Mouse (Mus musculus) bone marrow macrophage, adult 2 months (primary cell): ENCODE measurements around the gene Zfp956. TPM values are rescaled to one million over a fixed set of nuclear protein-coding genes. Genes with fewer than 3 reads are reported as not detected.

Source experiments
- H3K27ac ChIP-seq: 2 replicates; pipeline ENCODE4 v1.5.1; 2012; ENCODE audit warnings: low read depth, low read length; ENCODE audit not compliant: insufficient read depth
- H3K4me1 ChIP-seq: 2 replicates; pipeline ENCODE4 v1.6.1; 2012; ENCODE audit warnings: low read length; ENCODE audit not compliant: control insufficient read depth, insufficient read depth
- H3K4me3 ChIP-seq: 2 replicates; pipeline ENCODE4 v1.5.1; 2012; ENCODE audit warnings: mild to moderate bottlenecking, low read length, moderate library complexity; ENCODE audit not compliant: insufficient read depth
- CTCF ChIP-seq: IDR thresholded peaks from 2 replicates; pipeline ENCODE4 v1.5.1; 2012; ENCODE audit warnings: low read depth, mild to moderate bottlenecking, low read length, moderate library complexity
- POLR2A ChIP-seq: IDR thresholded peaks from 2 replicates; pipeline ENCODE4 v1.6.1; 2012; ENCODE audit warnings: mild to moderate bottlenecking, low read depth, low read length, borderline replicate concordance
- polyA plus RNA-seq: library from polyadenylated mRNA; stranded (reverse); fragments of >200 nt; gene quantifications from 2 replicates; pipeline ENCODE4 v1.2.4, GENCODE M21; 2012; ENCODE audit not compliant: missing spikeins, insufficient read depth, insufficient read length

Zfp956 gene
- polyA plus RNA-seq = 4.3 and 5.7 TPM in 2 replicates

GRCm38 (mm10) chr6:47953191-47953726 is at the start of gene Zfp956:
Gene Zfp956 (plus strand): TSS chr6:47953390.
- Histone ChIP-seq H3K4me1 (peaks cover 15% of the 10 kb centered on the region), H3K27ac (no peak within 1 kb of the TSS), H3K4me3 (peak within 1 kb of the TSS; percentile 84)
- TF ChIP-seq CTCF (no peak), POLR2A (no peak)

GRCm38 (mm10) chr6:47903587-47903986 is 49.6 kb upstream of the Zfp956 start:
- Histone ChIP-seq H3K4me3 (no peak overlapping the region), H3K27ac (no peak overlapping the region), H3K4me1 (no peaks in the 10 kb centered on the region)
- no peak for TF ChIP-seq POLR2A
- TF ChIP-seq CTCF = no peak

- H3K4me1 ChIP-seq = no peaks in the 10 kb centered on the region
- no peak overlapping the region for H3K4me3 ChIP-seq
- no peak for TF ChIP-seq CTCF
- TF ChIP-seq POLR2A = no peak
- H3K27ac ChIP-seq = no peak overlapping the region
Observed at GRCm38 (mm10) chr6:47904361-47904760, 48.8 kb upstream of the Zfp956 start.

- Histone ChIP-seq H3K4me3 (no peak overlapping the region), H3K4me1 (no peaks in the 10 kb centered on the region), H3K27ac (no peak overlapping the region)
- TF ChIP-seq POLR2A (no peak), CTCF (no peak)
Observed at GRCm38 (mm10) chr6:47904917-47905695, 48.1 kb upstream of the Zfp956 start.

GRCm38 (mm10) chr6:47906326-47906725 is 46.9 kb upstream of the Zfp956 start:
- Histone ChIP-seq H3K27ac (no peak overlapping the region), H3K4me3 (no peak overlapping the region), H3K4me1 (no peaks in the 10 kb centered on the region)
- TF ChIP-seq POLR2A (no peak), CTCF (no peak)

- Histone ChIP-seq H3K4me1 (no peaks in the 10 kb centered on the region), H3K27ac (no peak overlapping the region), H3K4me3 (no peak overlapping the region)
- no peak for TF ChIP-seq CTCF
- no peak for TF ChIP-seq POLR2A
Observed at GRCm38 (mm10) chr6:47909007-47909406, 44.2 kb upstream of the Zfp956 start.

- Histone ChIP-seq H3K4me3 (no peak overlapping the region), H3K27ac (no peak overlapping the region), H3K4me1 (no peaks in the 10 kb centered on the region)
- TF ChIP-seq CTCF (no peak), POLR2A (no peak)
Observed at GRCm38 (mm10) chr6:47911650-47912049, 41.5 kb upstream of the Zfp956 start.

- TF ChIP-seq CTCF = no peak
- no peak for TF ChIP-seq POLR2A
Observed at GRCm38 (mm10) chr6:47912991-47913390, 40.2 kb upstream of the Zfp956 start.

GRCm38 (mm10) chr6:47917051-47917450 is 36.1 kb upstream of the Zfp956 start:
- Histone ChIP-seq H3K27ac (no peak overlapping the region), H3K4me1 (peaks cover 4% of the 10 kb centered on the region; the same call in 1 of the 2 replicates), H3K4me3 (no peak overlapping the region)
- TF ChIP-seq CTCF = no peak
- TF ChIP-seq POLR2A = no peak

More at GRCm38 (mm10) chr6:47912991-47913390, 40.2 kb upstream of the Zfp956 start:
- H3K27ac ChIP-seq = no peak overlapping the region
- no peak overlapping the region for H3K4me3 ChIP-seq
- H3K4me1 ChIP-seq = no peaks in the 10 kb centered on the region

GRCm38 (mm10) chr6:47918768-47919274 is 34.4 kb upstream of the Zfp956 start:
- Histone ChIP-seq H3K4me1 (peaks cover 10% of the 10 kb centered on the region), H3K27ac (no peak overlapping the region), H3K4me3 (no peak overlapping the region)
- TF ChIP-seq POLR2A = no peak
- no peak for TF ChIP-seq CTCF
